ENCODE assay signal across 13 mouse cellular contexts in genomic region chr16:31905331-31905730, GRCm38 (mm10). TPM values are rescaled to one million over a fixed set of nuclear protein-coding genes. Genes with fewer than 3 reads are reported as not detected.
A peak's percentile ranks its signal among the peaks of the same experiment; 100 is the strongest.
DNase-seq lines count a peak whose midpoint lies in the region; ATAC-seq and TF ChIP-seq lines count a peak whose summit lies in the region.
"Had no signal": no experiment of that assay in that cellular context is flagged by ENCODE, and none has a peak within 500 bp of the region (broad histone marks: within the 10 kb centered on the region; RNA-seq: fewer than 3 reads in every experiment).

No protein-coding gene starts in this region.

- TF ChIP-seq POLR2A in CH12.LX (IDR thresholded peaks at IDR 0.05; ENCODE audit: low read depth, low read length): no peak
- TF ChIP-seq POLR2A in embryonic fibroblast, embryonic 13.5 days (IDR thresholded peaks at IDR 0.05; ENCODE audit: low read depth, low read length): no peak

- peak; percentile 69 to 82 for TF ChIP-seq CTCF in CH12.LX (conservative IDR thresholded peaks at IDR 0.05 in 1 of 2, IDR thresholded peaks at IDR 0.05 in 1 of 2; ENCODE audit: low read depth in 2 of 2, low read length in 2 of 2)
- 0 out of 2 replicates have a peak, but pooled peaks have one; percentile 3 for TF ChIP-seq CTCF in embryonic fibroblast, embryonic 13.5 days (IDR thresholded peaks at IDR 0.05; ENCODE audit: borderline replicate concordance, insufficient read depth, low read length)

- H3K27me3 ChIP-seq in liver, embryonic 13.5 days: peaks cover 7% of the 10 kb centered on the region; the same call in 1 of the 2 replicates
- H3K27me3 ChIP-seq in liver, embryonic 12.5 days (replicated peaks): peaks cover 21% of the 10 kb centered on the region
- H3K27me3 ChIP-seq in CH12.LX (replicated peaks): no peaks in the 10 kb centered on the region

- ATAC-seq in liver, embryonic 13.5 days (ENCODE audit: low read depth): no peak
- no peak for ATAC-seq in liver, embryonic 12.5 days
- ATAC-seq: forebrain, embryonic 14.5 days had no signal

- H3K36me3 ChIP-seq in liver, embryonic 13.5 days: no peaks in the 10 kb centered on the region
- H3K36me3 ChIP-seq in liver, embryonic 12.5 days: no peaks in the 10 kb centered on the region
- no peaks in the 10 kb centered on the region for H3K36me3 ChIP-seq in CH12.LX (replicated peaks in 1 of 2; ENCODE audit: control insufficient read depth in 1 of 2, insufficient read depth in 1 of 2, low read length in 1 of 2)

- no peak overlapping the region for H3K9ac ChIP-seq in liver, embryonic 13.5 days
- H3K9ac ChIP-seq in liver, embryonic 12.5 days: no peak overlapping the region
- no peak overlapping the region for H3K9ac ChIP-seq in CH12.LX (ENCODE audit: insufficient read depth, low read depth)

- TF ChIP-seq EP300 in CH12.LX (IDR thresholded peaks at IDR 0.05; ENCODE audit: low read length): no peak

- in situ Hi-C loops in CH12.LX (cut with MboI; ENCODE audit: low pct_ligation_motif_present, low pct_unique_long_range_greater_than_20kb, low sequenced_read_pairs): no loop called here

- dilution Hi-C loops in CH12.LX (cut with MboI; ENCODE audit: extremely low pct_ligation_motif_present, extremely low pct_unique_long_range_greater_than_20kb, low sequenced_read_pairs): no loop called here

- H3K9me3 ChIP-seq in liver, embryonic 13.5 days (replicated peaks): no peaks in the 10 kb centered on the region
- H3K9me3 ChIP-seq in liver, embryonic 12.5 days (replicated peaks): no peaks in the 10 kb centered on the region
- peaks cover under 1% of the 10 kb centered on the region for H3K9me3 ChIP-seq in CH12.LX (replicated peaks; ENCODE audit: low read length)

- H3K27ac ChIP-seq in liver, embryonic 13.5 days: no peak overlapping the region
- no peak overlapping the region for H3K27ac ChIP-seq in liver, embryonic 12.5 days
- H3K27ac ChIP-seq in CH12.LX (ENCODE audit: insufficient read depth, low read depth): no peak overlapping the region
- no peak overlapping the region for H3K27ac ChIP-seq in embryonic fibroblast, embryonic 13.5 days (ENCODE audit: insufficient read depth, low read length)

- H3K79me2 ChIP-seq in CH12.LX (replicated peaks; ENCODE audit: control insufficient read depth, extremely low read depth, insufficient read depth, poor library complexity, severe bottlenecking): no peaks in the 10 kb centered on the region

- H3K4me2 ChIP-seq in liver, embryonic 13.5 days: no peak overlapping the region
- H3K4me2 ChIP-seq in liver, embryonic 12.5 days: no peak overlapping the region
- no peak overlapping the region for H3K4me2 ChIP-seq in CH12.LX (ENCODE audit: insufficient read depth, low read depth, poor library complexity, severe bottlenecking)

- H3K4me1 ChIP-seq in liver, embryonic 13.5 days (replicated peaks): peaks cover 15% of the 10 kb centered on the region
- peaks cover 13% of the 10 kb centered on the region for H3K4me1 ChIP-seq in liver, embryonic 12.5 days
- peaks cover 0 to 9% of the 10 kb centered on the region in 2 experiments; a peak in 2 of 4 replicates for H3K4me1 ChIP-seq in CH12.LX (ENCODE audit: control insufficient read depth in 1 of 2, insufficient read depth in 2 of 2)
- H3K4me1 ChIP-seq in embryonic fibroblast, embryonic 13.5 days (ENCODE audit: control insufficient read depth, insufficient read depth, low read length): no peaks in the 10 kb centered on the region

- peak; percentile 15 for DNase-seq in liver, embryonic 13.5 days
- peak; percentile 48 for DNase-seq in CH12.LX (ENCODE audit: extremely low read depth)
- peak; percentile 60 for DNase-seq in ES-CJ7 (ENCODE audit: low read depth, low spot score)
- DNase-seq in ovary, adult 18-20 months (ENCODE audit: low spot score): no peak
- DNase-seq in right cerebral cortex, adult 18-20 months: no peak
- DNase-seq: kidney, postnatal 10 days; lung, postnatal 10 days had no signal

- 49% methylated on average over 4 of the region's 4 CpGs for WGBS in liver, embryonic 13.5 days (ENCODE audit: insufficient replicate concordance)
- WGBS in liver, embryonic 12.5 days (ENCODE audit: insufficient replicate concordance): 53% methylated on average over 4 of the region's 4 CpGs

- no peak; the same call in none of the 2 replicates for TF ChIP-seq RAD21 in CH12.LX (IDR thresholded peaks at IDR 0.05; ENCODE audit: low read depth, low read length)

- no peak overlapping the region for H3K4me3 ChIP-seq in liver, embryonic 13.5 days (replicated peaks)
- H3K4me3 ChIP-seq in liver, embryonic 12.5 days: no peak overlapping the region
- H3K4me3 ChIP-seq in CH12.LX (replicated peaks in 1 of 3; ENCODE audit: low read depth in 2 of 3, low read length in 2 of 3, poor library complexity in 1 of 3): no peak overlapping the region
- H3K4me3 ChIP-seq in embryonic fibroblast, embryonic 13.5 days (ENCODE audit: insufficient read depth, low read length): no peak overlapping the region

TF ChIP-seq in CH12.LX, 34 proteins besides CTCF, POLR2A, EP300 and RAD21:
- TF ChIP-seq KAT2A (IDR thresholded peaks at IDR 0.05; ENCODE audit: insufficient replicate concordance, low read length) (no peak), SMC3 (IDR thresholded peaks at IDR 0.05; ENCODE audit: low read depth, low read length) (peak; percentile 15)

RNA-seq across cellular contexts. Expression of gene Meltf, which starts 26.7 kb away (rescaled TPM):
- 0.07 and 0.10 TPM in 2 replicates for polyA plus RNA-seq in liver, embryonic 13.5 days (2015; fragmentation: Nextera tagmentation; extraction: Ambion mirVana)
- polyA plus RNA-seq in liver, embryonic 12.5 days (2016; fragmentation: Nextera tagmentation; extraction: Ambion mirVana): 0.30 and 0.36 TPM in 2 replicates
- total RNA-seq in CH12.LX (2012; rRNA removed) (0.04 TPM in 1 of 2 replicates, not detected in the other), CH12.LX (2014; rRNA removed) (0.05 and 0.09 TPM in 2 replicates)
- polyA plus RNA-seq in CH12.LX (2012; ENCODE audit: insufficient read length, low read depth): 0.07 and 0.10 TPM in 2 replicates
- not detected in 2 replicates for polyA plus RNA-seq in embryonic fibroblast, embryonic 13.5 days (2011; ENCODE audit: insufficient read length, low read depth, missing spikeins)
- total RNA-seq: monocyte, adult 5-6 weeks had no signal
- polyA plus RNA-seq: hindbrain, embryonic 11.5 days had no signal

RNA-seq across cellular contexts. Expression of gene Pigz, which starts 28.3 kb away (rescaled TPM):
- polyA plus RNA-seq in liver, embryonic 13.5 days (2015; fragmentation: Nextera tagmentation; extraction: Ambion mirVana): 0.38 TPM in 1 of 2 replicates, not detected in the other
- polyA plus RNA-seq in liver, embryonic 12.5 days (2016; fragmentation: Nextera tagmentation; extraction: Ambion mirVana): 0.59 and 0.68 TPM in 2 replicates
- 1.1 and 1.4 TPM in 2 replicates for total RNA-seq in CH12.LX (2012; rRNA removed)
- 2.8 and 2.9 TPM in 2 replicates for total RNA-seq in CH12.LX (2014; rRNA removed)
- 6.4 and 7.1 TPM in 2 replicates for polyA plus RNA-seq in CH12.LX (2012; ENCODE audit: insufficient read length, low read depth)
- polyA plus RNA-seq in embryonic fibroblast, embryonic 13.5 days (2011; ENCODE audit: insufficient read length, low read depth, missing spikeins): not detected in 2 replicates
- total RNA-seq: granulocyte monocyte progenitor cell, adult 5-6 weeks; monocyte, adult 5-6 weeks had no signal

RNA-seq across cellular contexts. Expression of gene 0610012G03Rik, which starts 43.0 kb away (rescaled TPM):
- polyA plus RNA-seq in liver, embryonic 13.5 days (2015; fragmentation: Nextera tagmentation; extraction: Ambion mirVana): 42.6 and 49.1 TPM in 2 replicates
- polyA plus RNA-seq in liver, embryonic 12.5 days (2016; fragmentation: Nextera tagmentation; extraction: Ambion mirVana): 54.2 and 57.3 TPM in 2 replicates
- total RNA-seq in CH12.LX (2012; rRNA removed) (48.0 and 50.1 TPM in 2 replicates), CH12.LX (2014; rRNA removed) (33.0 and 38.0 TPM in 2 replicates)
- 23.3 and 29.4 TPM in 2 replicates for polyA plus RNA-seq in CH12.LX (2012; ENCODE audit: insufficient read length, low read depth)
- polyA plus RNA-seq in embryonic fibroblast, embryonic 13.5 days (2011; ENCODE audit: insufficient read length, low read depth, missing spikeins): 16.8 and 19.0 TPM in 2 replicates

RNA-seq across cellular contexts. Expression of gene Ncbp2, which starts 43.0 kb away (rescaled TPM):
- 39.6 and 48.3 TPM in 2 replicates for polyA plus RNA-seq in liver, embryonic 13.5 days (2015; fragmentation: Nextera tagmentation; extraction: Ambion mirVana)
- 57.0 and 57.2 TPM in 2 replicates for polyA plus RNA-seq in liver, embryonic 12.5 days (2016; fragmentation: Nextera tagmentation; extraction: Ambion mirVana)
- 85.9 and 102 TPM in 2 replicates for total RNA-seq in CH12.LX (2012; rRNA removed)
- 34.9 and 39.1 TPM in 2 replicates for total RNA-seq in CH12.LX (2014; rRNA removed)
- 178 and 250 TPM in 2 replicates for polyA plus RNA-seq in CH12.LX (2012; ENCODE audit: insufficient read length, low read depth)
- 73.8 and 91.5 TPM in 2 replicates for polyA plus RNA-seq in embryonic fibroblast, embryonic 13.5 days (2011; ENCODE audit: insufficient read length, low read depth, missing spikeins)

Comparison
In these comparisons a context has a peak if more than half of its experiments do, and no peak if none do; other contexts are left out.
1. DNase-seq: peak in liver, embryonic 13.5 days (single experiment), CH12.LX (single experiment) and ES-CJ7 (single experiment); none in ovary, adult 18-20 months (single experiment) and right cerebral cortex, adult 18-20 months (single experiment).